Mouse (Mus musculus): ENCODE results near the gene Fam53b.
A peak's percentile ranks its signal among the peaks of the same experiment; 100 is the strongest.

Gene Fam53b

DNA sequence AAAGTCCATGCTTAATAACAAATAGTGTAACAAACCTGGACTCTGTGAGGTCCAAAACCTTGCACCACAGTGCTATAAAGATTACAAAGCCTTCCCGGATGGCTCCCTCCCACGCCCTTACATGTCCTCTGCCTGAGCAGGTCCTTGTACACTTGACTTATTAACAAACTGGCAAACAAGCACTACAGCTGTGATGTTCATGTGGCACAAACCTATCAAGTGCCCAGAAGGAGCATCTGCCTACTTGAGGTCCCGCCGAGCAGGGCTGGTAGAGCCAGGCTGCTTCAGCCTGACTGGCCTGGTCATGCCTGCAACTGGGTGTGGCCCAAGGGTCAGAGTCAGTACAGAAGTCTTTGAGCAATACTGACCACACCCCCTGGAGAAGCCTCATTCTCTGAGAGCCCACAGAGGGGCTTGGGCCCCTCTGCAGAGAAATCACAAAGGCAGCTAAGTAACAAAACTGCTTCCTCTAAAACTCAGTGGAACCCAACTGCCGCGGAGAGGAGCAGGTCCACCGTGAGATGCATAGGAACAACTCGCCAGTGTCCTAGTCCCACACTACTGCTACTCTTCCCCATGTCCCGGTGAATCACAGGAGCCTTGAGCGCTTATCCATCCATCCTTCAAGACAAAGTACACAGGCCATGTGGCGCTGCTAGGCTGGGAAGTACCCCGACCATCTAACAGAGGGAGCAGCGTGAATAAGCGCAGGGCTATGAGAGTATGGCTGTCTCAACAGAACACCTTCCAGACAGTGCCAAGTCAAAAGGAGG lies 23.1 kb downstream of the Fam53b start:
- no peak for DNase-seq (ENCODE audit: low read depth, low spot score)

DNA sequence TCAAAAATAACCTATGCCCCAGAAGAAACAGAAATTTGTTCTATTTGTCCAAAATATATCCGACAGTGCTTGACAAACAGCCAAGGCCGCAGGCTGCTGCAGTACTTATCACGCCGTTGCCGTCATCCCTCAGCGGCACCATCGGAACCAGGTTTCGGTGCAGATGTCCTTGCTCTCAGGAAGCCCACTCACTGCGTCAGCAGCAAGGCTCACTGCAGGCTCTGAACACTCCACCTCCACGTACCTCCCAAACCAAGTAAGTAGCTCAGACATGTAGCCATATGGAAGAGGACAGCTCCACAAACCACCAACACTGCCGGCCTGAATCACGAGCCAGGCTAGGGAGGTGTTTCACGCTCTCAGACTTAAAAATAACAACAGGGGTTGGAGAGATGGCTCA lies 24.9 kb downstream of the Fam53b start:
- DNase-seq (ENCODE audit: low read depth, low spot score): no peak

DNA sequence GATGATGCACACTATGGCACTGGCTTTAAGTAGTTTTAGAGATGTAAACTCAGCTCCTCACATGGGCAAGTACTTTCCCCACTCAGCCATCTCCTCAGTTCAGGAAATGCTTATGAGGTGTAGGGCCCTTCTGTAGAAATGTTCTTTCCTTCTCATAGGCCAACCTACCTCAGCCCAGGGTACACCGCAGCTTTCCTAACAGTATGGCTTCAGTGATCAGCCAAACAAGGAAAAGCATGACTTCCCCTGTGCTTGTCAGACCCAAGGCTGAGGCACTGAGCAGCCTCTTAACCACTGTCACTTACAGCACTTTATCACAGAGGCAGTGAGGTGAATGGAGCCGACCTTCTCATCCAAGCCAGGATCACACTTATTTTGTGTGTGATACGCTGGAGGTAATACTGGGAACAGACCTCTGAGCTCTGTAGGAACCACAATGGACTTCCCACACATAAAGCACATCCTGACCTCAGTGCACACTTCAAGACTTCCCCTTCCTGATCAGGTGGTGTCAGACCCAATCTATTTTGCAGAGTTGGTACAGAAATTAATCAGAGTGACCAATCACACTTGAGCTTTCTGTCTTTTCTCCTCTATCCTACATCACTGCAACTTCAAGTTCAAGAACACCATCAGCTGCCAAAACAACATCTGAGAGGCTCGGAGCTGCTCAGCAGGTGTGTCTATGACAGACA lies 26.0 kb downstream of the Fam53b start:
- DNase-seq (ENCODE audit: low read depth, low spot score): no peak

DNA sequence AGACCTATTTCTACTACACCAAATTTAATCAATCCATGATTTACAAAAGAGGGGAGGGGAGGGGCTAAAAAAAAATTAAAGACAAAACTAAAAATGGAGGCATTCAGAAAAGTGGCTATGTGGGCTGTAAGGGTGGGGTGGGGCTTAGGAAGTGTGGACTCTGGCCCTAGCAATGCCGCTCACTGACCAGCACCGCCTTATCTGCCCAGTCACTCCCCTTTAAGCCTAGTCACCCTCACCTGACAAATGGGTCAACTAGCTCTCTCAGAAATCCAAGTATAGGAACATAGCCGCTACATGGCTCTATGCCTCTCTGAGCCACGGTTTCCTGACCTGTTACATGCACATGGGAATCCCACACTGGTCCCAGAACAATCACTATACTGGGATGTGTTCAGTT lies 26.7 kb downstream of the Fam53b start:
- no peak for DNase-seq (ENCODE audit: low read depth, low spot score)

DNA sequence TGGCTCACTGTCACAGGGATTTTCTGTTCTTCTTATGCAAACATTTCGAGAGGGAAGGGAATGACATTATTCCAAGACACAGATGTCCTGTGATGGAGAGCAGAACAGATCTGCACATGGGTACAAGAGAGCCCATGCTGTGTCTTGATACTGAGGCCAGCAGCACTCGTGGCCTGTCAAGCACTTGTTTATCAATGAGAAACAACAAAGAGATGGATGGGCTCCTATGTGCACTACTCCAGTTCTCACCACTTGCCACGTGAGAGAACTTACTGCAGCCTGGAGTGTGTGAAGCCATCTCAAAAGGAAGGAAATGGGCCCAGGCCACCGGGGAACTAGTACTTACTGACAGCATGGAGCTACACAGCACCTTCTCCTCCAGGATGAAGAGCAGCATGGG lies 27.2 kb downstream of the Fam53b start:
- no peak for DNase-seq (ENCODE audit: low read depth, low spot score)

DNA sequence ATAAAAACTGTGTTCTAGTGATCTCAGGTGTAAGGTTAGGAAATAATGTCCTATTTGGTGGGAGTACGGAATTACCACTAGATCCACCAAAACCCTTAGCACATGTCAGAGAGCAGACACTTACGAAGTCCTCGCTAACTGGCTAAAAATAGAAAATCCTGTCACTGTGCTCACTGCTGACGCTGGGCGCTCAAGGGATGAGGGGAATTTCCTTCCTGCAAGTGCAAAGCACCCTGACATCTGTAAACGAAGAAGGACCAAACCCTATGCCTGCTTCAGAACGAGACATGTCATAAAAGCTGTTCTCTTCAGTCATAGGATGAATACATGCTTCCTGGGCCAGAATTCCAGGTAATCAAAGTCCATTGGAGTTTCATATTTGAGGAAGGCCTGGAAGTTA lies 27.7 kb downstream of the Fam53b start:
- no peak for DNase-seq (ENCODE audit: low read depth, low spot score)

DNA sequence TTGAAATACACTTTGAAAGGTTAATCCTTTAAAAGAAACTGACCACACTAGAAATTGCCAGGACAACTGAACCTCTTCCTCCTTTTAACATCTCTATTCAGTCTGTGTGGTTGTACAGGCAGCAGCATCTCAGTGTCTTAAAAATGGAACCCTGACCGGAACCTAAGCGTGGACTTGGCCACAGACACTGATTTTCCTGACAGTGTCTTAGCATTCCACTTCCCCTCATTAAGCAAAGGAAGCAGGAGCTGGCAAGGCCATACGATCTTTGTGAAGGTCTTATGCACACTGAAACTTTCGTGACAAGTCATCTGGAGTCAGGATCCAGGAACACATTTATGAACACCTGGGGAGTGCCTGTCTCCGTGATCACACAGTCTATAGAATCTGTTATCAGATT lies 29.6 kb downstream of the Fam53b start:
- no peak for DNase-seq (ENCODE audit: low read depth, low spot score)

DNA sequence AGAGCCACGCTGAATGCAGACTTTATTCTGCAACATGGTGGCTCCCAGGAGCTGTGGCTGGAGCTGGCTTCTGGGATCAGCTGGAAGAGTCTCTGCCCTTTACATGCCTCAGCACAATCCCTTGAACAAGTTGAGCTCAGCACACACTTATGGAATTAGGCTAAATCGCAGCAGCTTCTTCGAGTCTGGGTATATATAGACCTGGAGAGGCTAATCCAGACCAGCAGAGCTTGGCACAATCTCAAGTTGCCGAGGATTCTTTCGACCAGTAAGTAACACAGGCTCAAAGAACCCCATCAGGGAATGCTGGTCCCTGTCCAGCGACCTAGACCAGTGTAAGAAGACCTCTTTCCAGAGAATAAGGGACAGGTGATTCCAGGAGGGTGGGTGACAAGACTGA lies 31.8 kb downstream of the Fam53b start:
- no peak for DNase-seq (ENCODE audit: low read depth, low spot score)

DNA sequence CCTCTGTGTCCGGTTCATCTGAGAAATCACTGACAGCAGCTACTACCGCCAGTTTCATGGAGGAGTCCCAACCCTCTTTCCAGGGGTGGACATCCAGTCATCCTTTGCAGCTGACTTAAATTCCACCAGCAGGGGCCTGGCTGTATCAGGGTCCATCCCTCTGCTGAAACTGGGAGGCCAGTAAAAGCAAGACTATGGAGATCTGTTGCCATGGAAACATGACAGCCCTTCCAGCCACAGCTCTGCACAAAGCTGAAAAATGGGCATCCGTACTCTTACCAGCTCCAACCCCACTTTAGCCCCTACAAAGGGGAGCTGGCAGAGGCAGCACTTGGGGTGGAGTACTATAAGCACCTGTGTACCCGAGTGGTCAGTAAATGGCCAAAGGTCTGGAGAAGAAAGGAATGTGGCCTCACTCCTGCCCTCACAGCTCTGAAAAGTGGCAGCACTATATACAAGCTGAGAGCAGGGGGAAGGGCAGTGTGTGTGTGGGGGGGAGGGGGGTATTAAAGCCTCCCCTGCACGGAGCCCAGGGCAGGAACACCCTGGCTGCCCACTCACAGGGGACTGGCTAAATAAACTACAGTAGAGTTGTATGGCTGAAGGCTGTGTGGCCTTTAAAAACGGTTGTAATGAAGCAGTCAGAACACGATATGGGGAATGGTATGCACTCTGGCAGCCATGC lies 32.4 kb downstream of the Fam53b start:
- DNase-seq (ENCODE audit: low read depth, low spot score): peak; percentile 19

DNA sequence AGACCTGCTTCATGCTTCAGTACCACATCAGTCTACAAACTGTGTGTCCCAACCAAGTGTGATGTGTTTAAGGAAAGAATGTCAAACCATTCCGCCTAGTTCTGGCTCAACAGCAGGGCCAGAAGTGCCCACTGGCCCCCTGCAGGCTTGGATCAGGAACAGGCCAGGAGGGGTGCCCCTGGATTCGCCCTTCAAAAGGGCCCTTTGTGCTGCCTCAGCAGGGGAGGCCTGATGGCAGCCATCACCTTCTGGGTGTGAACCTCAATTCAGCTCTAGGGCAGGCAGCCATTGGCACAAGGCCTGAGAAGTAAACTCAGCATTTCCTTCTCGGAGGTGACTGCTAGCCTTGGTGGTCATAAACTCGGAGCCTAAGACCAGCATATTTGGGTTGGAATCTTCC lies 33.1 kb downstream of the Fam53b start:
- DNase-seq (ENCODE audit: low read depth, low spot score): no peak

DNA sequence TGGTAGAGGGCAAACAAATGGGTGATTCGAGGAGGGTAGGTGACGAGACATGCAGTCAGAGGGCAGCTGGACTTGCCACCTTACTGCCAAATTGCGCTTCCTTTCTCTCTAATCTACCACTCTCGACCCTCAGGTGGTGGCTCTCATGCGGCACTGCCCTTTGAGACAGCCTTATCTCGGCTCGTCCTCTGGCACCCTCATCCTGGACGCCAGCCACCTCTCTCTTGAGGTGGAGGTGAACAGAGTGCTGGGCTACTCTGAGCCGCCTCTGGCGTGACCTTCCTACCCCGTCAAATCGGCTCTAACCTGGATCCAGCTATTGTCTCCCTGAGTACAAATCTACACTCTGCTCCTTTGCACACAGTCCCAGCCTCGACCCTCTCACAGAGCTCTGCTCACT lies 35.1 kb downstream of the Fam53b start:
- DNase-seq (ENCODE audit: low read depth, low spot score): no peak

DNA sequence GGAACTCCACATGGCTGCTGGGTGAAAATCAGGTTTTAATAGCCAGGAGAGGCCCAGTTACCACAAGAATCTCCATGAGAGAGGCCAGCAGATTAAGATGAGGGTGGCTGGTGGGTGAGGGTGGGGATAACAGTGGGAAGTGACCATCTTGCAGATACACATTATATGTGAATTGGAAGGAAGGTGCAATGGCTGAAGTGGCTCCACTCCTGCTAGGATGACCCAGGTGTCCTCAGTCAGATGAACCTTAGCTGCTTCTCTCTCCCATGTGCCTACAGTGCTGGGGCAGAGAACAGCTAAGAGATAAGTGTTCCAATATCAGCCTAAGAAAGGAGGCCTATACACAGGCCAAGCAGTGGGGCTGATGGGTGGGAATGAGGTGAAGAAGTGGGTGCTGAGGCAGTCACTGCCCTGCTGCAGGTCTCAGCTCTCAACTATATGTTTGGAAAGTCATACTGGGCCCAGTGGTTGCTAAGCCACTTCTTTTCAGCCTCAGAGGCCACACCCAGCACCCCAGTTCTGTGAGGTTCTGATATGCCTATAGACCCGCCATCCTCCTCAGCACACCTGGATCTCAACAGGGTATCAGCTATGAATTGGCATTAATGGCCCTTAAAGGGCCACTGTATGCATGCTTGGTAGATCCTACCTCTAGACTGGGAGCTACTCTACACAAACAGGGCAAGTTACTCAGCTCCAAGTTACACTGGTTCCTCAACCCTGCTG lies 35.8 kb downstream of the Fam53b start:
- no peak for DNase-seq (ENCODE audit: low read depth, low spot score)

DNA sequence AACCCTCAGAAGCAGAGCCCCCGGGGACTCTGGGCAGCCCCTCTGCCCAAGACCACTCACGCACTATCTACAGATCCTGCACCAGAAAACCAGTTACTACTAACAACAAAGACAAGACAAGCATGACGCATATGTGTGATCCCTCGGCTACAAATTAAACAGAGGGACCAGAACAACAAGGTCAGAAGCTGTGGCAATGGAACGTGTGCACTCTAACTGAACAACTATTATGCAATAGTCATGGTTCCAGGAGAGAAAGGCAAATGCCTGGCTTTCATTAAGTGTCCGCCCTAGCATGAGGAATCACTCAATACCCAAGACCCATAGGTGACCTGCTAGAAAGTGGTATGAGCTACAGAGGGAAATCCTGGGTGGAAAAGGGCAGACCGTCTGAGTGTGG lies 36.6 kb downstream of the Fam53b start:
- DNase-seq (ENCODE audit: low read depth, low spot score): no peak

DNA sequence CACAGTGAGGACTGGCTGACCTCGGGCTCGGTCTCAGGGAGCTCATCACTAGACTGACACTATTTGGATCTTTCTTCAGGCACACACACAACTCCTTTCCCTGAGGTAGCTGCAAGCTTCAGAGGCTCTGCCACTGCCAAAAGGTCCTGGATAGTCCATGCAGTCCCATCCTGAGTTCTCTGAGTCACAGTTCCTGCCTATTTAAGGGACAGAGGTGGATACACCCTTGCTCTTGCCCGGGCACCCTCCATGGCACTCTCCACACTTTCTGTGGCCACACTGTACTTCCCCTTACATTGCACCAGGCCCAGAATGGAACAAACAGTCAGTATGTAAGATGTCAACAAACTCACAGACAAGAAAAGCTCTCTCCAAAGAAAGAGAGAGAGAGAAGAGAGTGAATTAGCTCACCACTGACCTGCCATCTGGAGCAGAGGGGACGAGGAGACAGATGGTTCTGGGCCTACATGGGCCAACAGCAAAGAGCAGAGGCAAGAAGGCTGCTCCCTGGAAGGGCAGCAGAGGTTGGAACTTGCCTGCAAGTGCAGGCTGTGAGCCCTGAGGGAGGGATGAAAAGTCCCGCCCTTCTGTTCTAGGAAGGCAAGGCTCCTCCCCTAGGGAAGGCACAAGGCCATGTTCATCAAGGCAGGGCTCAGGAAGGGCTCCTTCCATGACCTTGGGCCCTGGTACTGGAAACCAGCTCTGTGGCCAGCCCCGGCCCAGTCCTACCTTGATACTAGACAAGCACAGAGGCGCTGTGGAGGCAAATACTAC lies 37.2 kb downstream of the Fam53b start:
- DNase-seq (ENCODE audit: low read depth, low spot score): no peak

DNA sequence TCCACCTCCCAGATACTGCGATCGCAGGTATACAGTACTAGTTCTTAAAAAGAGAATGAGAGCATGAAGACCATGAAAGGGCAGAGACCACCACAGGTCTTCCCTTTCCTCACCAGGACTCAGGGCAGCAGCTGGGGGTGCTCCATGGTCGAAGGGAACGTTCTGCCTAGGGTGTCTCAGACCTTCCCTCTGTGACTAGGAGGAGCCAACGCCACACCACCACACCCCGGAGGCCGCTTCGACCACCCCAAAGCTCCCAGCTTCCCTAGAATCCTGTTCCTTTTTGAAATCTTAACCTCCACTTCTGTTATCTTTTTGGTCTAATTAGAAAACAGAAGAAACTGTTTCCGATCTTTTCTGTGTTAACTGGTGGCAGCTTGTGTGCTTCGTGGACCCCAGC lies 37.8 kb downstream of the Fam53b start:
- no peak for DNase-seq (ENCODE audit: low read depth, low spot score)

DNA sequence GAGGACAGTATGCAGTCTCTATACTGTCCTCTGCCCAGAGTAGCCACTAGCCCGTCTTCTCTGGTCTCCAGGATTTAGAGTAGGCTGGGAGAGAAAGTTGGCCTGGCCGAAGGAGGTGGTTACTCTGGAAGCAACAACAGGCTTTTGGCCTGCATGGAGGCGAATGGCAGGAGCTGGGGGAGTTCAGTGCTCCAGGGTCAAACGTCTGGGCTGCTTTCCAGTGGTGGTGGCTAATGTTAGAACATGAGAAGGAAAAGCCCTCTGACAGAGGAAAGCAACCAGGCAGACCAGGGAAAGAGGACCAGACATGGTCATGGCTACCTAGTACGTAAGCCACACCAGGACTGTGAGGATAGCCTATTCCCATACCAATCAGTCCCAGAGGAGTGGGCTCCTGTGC lies 38.4 kb downstream of the Fam53b start:
- no peak for DNase-seq (ENCODE audit: low read depth, low spot score)

DNA sequence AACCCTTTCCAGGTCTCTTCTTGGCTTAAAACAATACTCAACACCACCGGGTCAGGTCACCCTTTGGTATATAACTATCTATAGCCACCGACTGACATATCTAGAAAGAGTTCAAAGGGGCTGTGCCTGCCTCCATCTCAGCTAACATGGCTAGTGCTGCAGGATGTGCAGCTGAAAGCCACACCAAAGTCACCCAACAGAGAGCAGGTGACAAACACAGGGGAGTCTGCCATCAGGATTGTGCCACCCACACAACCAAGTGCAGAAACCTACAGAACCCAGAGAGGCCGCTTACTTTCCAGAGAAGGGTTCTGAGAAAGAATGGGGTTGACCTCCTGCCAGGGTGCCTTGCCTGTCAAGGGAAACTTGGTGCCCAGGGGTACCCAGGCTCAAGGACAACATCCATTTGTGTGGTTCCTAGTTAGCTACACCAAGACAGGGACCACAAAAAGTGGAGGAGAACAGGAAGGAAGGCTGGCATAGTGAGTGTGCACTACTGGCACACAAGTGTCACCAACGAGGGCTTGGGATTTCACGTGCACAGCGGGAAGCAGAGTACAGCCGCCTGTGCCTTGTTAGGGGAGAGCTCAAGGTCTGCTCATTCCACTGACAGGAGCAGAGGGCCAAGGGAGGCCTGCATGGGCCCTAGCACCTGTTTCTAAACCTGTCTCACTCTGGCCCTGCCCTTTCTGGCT lies 40.5 kb downstream of the Fam53b start:
- DNase-seq (ENCODE audit: low read depth, low spot score): no peak

DNA sequence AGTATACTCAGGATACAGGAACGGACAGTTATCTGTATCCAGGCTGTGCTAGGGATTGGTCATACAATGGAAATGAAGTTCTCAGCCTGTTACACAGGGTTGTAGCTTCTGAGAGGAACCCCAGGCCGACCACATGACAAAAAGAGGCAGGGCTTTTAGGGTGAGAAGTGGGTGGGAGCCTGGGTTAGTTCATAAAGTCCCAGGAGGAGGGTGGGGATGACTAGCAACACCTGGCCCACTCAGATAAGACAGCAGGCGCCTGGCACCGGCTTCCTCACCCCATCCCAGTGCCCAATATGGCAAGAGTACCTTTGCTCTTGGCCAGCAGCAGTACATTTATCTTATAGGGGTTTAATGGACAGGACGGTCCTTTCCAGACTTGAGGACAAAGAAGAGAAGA lies 41.2 kb downstream of the Fam53b start:
- DNase-seq (ENCODE audit: low read depth, low spot score): no peak

DNA sequence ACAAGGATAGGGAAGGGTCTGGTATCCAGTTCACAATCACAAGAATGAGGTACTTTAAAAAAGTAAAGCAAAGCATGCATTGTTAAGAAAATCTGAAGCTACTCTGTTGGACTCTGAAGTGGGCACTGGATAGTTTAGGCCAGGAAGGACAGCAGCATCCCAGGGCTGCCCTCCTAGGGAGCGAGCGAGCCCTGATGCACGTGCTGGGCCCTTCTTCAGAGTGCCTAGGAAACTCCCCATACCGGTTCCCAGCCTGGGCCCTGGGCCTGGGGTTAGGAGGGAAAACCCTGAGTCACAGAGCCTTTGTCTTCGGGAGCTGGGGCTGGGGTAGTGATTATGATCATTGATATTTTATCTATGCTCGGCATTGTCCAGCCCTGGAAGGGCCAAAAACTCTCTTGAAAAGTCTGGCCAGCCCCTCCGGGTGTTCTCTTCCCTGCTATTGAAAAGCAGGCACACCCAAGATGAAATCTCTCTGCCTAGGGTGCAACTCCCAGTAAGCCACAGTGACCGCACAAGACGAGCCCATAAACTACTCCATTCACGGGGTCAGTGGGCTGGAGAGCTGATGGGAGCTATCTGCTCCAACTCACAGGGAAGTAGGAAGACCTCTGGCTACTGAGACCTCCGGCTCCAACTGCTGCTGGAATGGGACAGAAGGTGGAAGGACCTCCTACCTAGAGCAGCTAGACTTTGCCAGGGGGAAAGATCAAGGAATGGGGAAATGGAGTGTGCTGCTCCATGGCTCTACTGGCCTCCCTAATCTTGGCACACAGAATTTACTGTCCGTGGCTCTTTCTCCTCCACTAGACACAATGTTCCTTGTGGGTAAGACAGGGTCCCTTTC lies 45.0 kb downstream of the Fam53b start:
- DNase-seq (ENCODE audit: low read depth, low spot score): no peak

DNA sequence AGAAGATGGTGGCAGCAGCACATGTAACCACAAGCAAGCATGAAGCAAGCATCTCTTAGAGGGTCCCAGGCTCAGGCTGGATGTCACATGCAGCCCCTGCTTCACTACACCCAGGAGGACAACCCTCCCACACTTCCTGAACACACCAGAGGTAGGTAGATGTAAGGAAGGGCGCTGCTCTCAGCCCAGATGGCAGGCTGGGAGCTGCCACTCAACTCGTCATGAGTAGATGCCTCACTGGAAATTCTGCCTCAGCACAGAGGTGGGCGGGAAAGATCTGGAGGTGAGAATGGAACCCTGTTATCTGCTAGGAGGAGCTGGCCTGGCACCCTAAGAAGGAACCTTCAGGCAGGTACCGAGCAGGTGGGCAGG lies 45.7 kb downstream of the Fam53b start:
- no peak for DNase-seq (ENCODE audit: low read depth, low spot score)
